Mouse (Mus musculus) liver, embryonic 16.5 days (tissue): Measurements from ENCODE around the gene Brf1. TPM values are rescaled to one million over a fixed set of nuclear protein-coding genes. Genes with fewer than 3 reads are reported as not detected.
A peak's percentile ranks its signal among the peaks of the same experiment; 100 is the strongest.

Experiments used
- ATAC-seq: fragments of 200-750 bp; cut with Nextera tagmentation; 2 replicates; pipeline ENCODE4 v1.8.0; 2017; ENCODE audit warnings: low read depth, mild to moderate bottlenecking, moderate number of reproducible peaks, moderate library complexity
- H3K27ac ChIP-seq: fragments of 300-500 bp; sonication (generic); 2 replicates; pipeline ENCODE4 v1.5.1; 2014; ENCODE audit warnings: mild to moderate bottlenecking, low read length
- H3K27me3 ChIP-seq: fragments of 300-500 bp; sonication (generic); 2 replicates; pipeline ENCODE4 v1.6.1; 2014; ENCODE audit warnings: low read depth, low read length, mixed read lengths; ENCODE audit not compliant: control insufficient read depth, insufficient read depth
- H3K36me3 ChIP-seq: fragments of 300-500 bp; sonication (generic); 2 replicates; pipeline ENCODE4 v1.6.1; 2014; ENCODE audit warnings: mild to moderate bottlenecking; ENCODE audit not compliant: control insufficient read depth, insufficient read depth
- H3K4me1 ChIP-seq: fragments of 300-500 bp; sonication (generic); 2 replicates; pipeline ENCODE4 v1.6.1; 2014; ENCODE audit warnings: low read depth, low read length, mixed read lengths; ENCODE audit not compliant: control insufficient read depth
- H3K4me2 ChIP-seq: fragments of 300-500 bp; sonication (generic); 2 replicates; pipeline ENCODE4 v1.6.1; 2014; ENCODE audit warnings: low read depth, low read length, mixed read lengths
- H3K4me3 ChIP-seq: fragments of 300-500 bp; sonication (generic); 2 replicates; pipeline ENCODE4 v1.5.1; 2014; ENCODE audit warnings: low read depth, mild to moderate bottlenecking, low read length
- H3K9ac ChIP-seq: fragments of 300-500 bp; sonication (generic); 2 replicates; pipeline ENCODE4 v1.6.1; 2014; ENCODE audit warnings: low read depth, low read length
- H3K9me3 ChIP-seq: fragments of 300-500 bp; sonication (generic); replicated peaks from 2 replicates; pipeline ENCODE4 v1.6.1; 2016; ENCODE audit warnings: low read length; ENCODE audit not compliant: control insufficient read depth
- WGBS: fragments of 180-500 bp; shearing (Covaris S2); extraction: QIAGEN DNeasy Blood & Tissue Kit; methylation state at CpG from one replicate; pipeline ENCODE4 v1.1.7; 2014; ENCODE audit not compliant: insufficient replicate concordance; 5-methylcytosine and 5-hydroxymethylcytosine counted together
- polyA plus RNA-seq: library from polyadenylated mRNA; unstranded; fragments of >200 nt; fragmentation: Nextera tagmentation; extraction: Ambion mirVana; gene quantifications from 2 replicates; pipeline ENCODE4 v1.2.1, GENCODE M21; 2015

The Brf1 gene
- polyA plus RNA-seq, 1 experiment from 2014 or later: 25.7 TPM

- Histone ChIP-seq H3K36me3 (no peaks in the 10 kb centered on the region), H3K27ac (no peak within 1 kb of the TSS), H3K9me3 (no peaks in the 10 kb centered on the region), H3K9ac (no peak within 1 kb of the TSS), H3K4me1 (peaks cover 13% of the 10 kb centered on the region), H3K4me2 (peak within 1 kb of the TSS; percentile 49), H3K27me3 (peaks cover 60% of the 10 kb centered on the region), H3K4me3 (peak within 1 kb of the TSS; percentile 49)
- ATAC-seq: peak; percentile 22; the same call in 1 of the 2 replicates
- 1% methylated on average over 66 of the region's 85 CpGs for WGBS
These were observed 70.7 kb downstream of the Brf1 start, which contains the start of gene Jag2 for GRCm38 (mm10) chr12:112929562-112930352. Jag2 (minus strand) TSS chr12:112929776.

DNA sequence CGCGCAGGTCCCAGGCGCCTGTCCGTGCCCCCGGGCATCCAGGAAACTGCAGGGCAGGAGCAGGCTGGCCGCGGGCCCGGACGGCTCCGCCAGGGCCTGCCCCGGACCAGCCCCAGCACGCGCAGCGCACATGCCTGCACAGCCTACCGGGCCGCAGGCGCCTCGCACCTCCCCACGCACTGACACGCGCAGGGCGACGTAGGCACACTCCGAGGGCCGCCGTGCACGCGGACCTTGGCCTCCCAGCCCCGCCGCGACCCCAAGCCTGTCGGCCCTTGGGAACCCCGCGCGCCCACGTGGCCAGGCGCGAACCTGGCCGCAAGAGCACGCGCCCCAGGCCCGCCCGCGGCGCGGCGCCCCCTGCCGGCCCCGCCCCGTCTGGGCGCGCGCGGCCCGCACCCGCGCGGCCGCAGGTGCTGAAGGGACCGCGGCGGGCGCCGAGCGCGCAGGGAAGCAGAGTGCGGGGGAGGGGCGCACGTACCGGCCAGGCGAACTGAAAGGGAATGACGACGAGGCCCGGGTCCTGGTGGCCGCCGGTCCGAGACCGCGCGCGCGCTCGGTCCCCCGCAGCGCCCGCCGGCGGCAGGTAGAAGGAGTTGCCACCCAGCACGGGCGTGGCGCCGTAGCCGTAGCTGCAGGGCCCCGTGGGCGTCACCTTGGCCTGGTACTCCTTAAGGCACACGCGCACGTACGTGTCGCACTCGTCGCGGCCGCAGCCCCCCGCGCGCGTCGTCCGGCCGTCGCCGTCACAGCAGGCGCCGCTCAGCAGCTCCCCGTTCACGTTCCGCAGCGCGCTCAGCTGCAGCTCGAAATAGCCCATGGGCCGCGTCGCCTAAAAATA lies 71.9 kb downstream of the Brf1 start:
- H3K9ac ChIP-seq: no peak overlapping the region
- ATAC-seq: no peak
- H3K4me2 ChIP-seq: peak overlapping the region; percentile 49
- H3K27me3 ChIP-seq: peaks cover 60% of the 10 kb centered on the region
- H3K4me3 ChIP-seq: peak overlapping the region; percentile 49
- H3K27ac ChIP-seq: no peak overlapping the region
- no peaks in the 10 kb centered on the region for H3K36me3 ChIP-seq
- H3K9me3 ChIP-seq: no peaks in the 10 kb centered on the region
- peaks cover 13% of the 10 kb centered on the region for H3K4me1 ChIP-seq
- WGBS: 3% methylated on average over 100 of the region's 124 CpGs

GRCm38 (mm10) chr12:112927265-112927664 lies 73.2 kb downstream of the Brf1 start:
- Histone ChIP-seq H3K4me3 (no peak overlapping the region), H3K4me1 (peaks cover 13% of the 10 kb centered on the region), H3K27ac (no peak overlapping the region), H3K4me2 (no peak overlapping the region), H3K9me3 (no peaks in the 10 kb centered on the region), H3K9ac (no peak overlapping the region), H3K27me3 (peaks cover 58% of the 10 kb centered on the region), H3K36me3 (no peaks in the 10 kb centered on the region)
- ATAC-seq: no peak
- 62% methylated on average over 14 of the region's 14 CpGs for WGBS

- H3K9me3 ChIP-seq: no peaks in the 10 kb centered on the region
- peaks cover 47% of the 10 kb centered on the region for H3K27me3 ChIP-seq
- no peak overlapping the region for H3K4me2 ChIP-seq
- H3K4me3 ChIP-seq: no peak overlapping the region
- no peak overlapping the region for H3K27ac ChIP-seq
- ATAC-seq: no peak
- no peaks in the 10 kb centered on the region for H3K36me3 ChIP-seq
- H3K9ac ChIP-seq: no peak overlapping the region
- H3K4me1 ChIP-seq: peaks cover 13% of the 10 kb centered on the region
- 69% methylated on average over 6 of the region's 6 CpGs for WGBS
These were observed 74.6 kb downstream of the Brf1 start for GRCm38 (mm10) chr12:112925950-112926349.

DNA sequence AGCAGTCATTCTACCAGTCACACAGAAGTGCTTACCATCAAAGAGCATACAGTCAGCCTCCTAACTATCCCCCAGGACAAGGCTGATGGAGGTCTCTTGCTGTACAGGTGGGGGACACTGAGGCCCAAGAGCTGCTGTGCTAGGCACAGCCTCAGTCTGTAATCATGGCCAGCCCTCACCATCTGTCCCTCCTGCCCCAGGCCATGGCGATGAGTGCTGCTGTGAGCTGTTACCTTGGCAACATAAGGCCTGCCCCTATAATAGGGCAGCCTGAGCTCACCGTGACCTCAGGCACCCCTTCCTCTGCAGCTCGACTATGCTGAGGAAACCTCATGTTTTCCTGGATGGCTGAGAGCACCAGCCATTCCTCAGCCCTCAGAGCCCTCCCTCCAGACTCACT lies 78.0 kb downstream of the Brf1 start:
- H3K4me2 ChIP-seq: no peak overlapping the region
- no peak overlapping the region for H3K9ac ChIP-seq
- WGBS: 37% methylated on average over 3 of the region's 3 CpGs
- no peak for ATAC-seq
- peaks cover 13% of the 10 kb centered on the region for H3K27me3 ChIP-seq
- H3K27ac ChIP-seq: no peak overlapping the region
- no peaks in the 10 kb centered on the region for H3K9me3 ChIP-seq
- H3K4me1 ChIP-seq: no peaks in the 10 kb centered on the region
- no peak overlapping the region for H3K4me3 ChIP-seq
- no peaks in the 10 kb centered on the region for H3K36me3 ChIP-seq

- Histone ChIP-seq H3K36me3 (no peaks in the 10 kb centered on the region), H3K9ac (no peak overlapping the region), H3K27ac (no peak overlapping the region), H3K4me1 (no peaks in the 10 kb centered on the region), H3K4me2 (no peak overlapping the region), H3K4me3 (no peak overlapping the region), H3K27me3 (peaks cover 2% of the 10 kb centered on the region; the same call in 1 of the 2 replicates), H3K9me3 (no peaks in the 10 kb centered on the region)
- ATAC-seq: no peak
- WGBS: 70% methylated on average over 12 of the region's 12 CpGs
These were observed 79.0 kb downstream of the Brf1 start for GRCm38 (mm10) chr12:112921518-112921917.

DNA sequence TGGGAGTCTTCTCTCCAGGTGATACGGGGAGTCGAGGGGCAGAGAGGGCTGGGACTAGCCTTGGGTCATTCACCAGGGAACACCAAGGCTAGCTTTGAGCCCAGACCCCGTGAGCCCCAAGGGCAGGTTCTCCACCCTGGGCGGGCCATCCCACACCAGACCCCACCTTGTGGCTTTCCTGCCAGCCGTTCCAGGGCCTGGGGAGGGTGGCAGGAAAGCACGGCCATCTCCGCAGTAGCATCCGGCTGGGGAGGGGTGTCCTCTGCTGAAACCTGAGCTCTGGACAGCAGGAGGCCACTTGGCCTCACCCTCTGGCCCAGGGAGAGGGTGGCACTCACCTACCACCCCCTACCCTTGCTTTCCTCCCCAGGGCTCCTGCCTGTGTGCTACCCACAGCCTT lies 82.6 kb downstream of the Brf1 start:
- no peaks in the 10 kb centered on the region for H3K27me3 ChIP-seq
- H3K4me1 ChIP-seq: no peaks in the 10 kb centered on the region
- H3K4me2 ChIP-seq: no peak overlapping the region
- H3K9me3 ChIP-seq: no peaks in the 10 kb centered on the region
- no peak overlapping the region for H3K9ac ChIP-seq
- WGBS: 20% methylated on average over 8 of the region's 8 CpGs
- no peaks in the 10 kb centered on the region for H3K36me3 ChIP-seq
- no peak overlapping the region for H3K4me3 ChIP-seq
- H3K27ac ChIP-seq: no peak overlapping the region
- ATAC-seq: no peak

- ATAC-seq: no peak
- H3K27me3 ChIP-seq: no peaks in the 10 kb centered on the region
- 19% methylated on average over 11 of the region's 11 CpGs for WGBS
These were observed 83.0 kb downstream of the Brf1 start for GRCm38 (mm10) chr12:112917486-112917885.

More at GRCm38 (mm10) chr12:112917486-112917885, 83.0 kb downstream of the Brf1 start:
- no peaks in the 10 kb centered on the region for H3K36me3 ChIP-seq
- H3K9me3 ChIP-seq: no peaks in the 10 kb centered on the region
- H3K4me1 ChIP-seq: no peaks in the 10 kb centered on the region
- no peak overlapping the region for H3K27ac ChIP-seq
- H3K4me3 ChIP-seq: no peak overlapping the region
- no peak overlapping the region for H3K9ac ChIP-seq
- H3K4me2 ChIP-seq: no peak overlapping the region
